Mouse (Mus musculus) gastrocnemius, postnatal 36 days (tissue): ENCODE results near the gene Dnajc24. TPM values are rescaled to one million over a fixed set of nuclear protein-coding genes. Genes with fewer than 3 reads are reported as not detected.

Experiments
- DNase-seq, 2 experiments: peaks; one replicate each; pipeline ENCODE4 v3.0.0; 2022
- intact Hi-C: fragments of 180-260 bp; cut with DNase I; formaldehyde crosslinking; loops from one replicate; pipeline ENCODE4 v1.15.1; 2025
- long read RNA-seq, 2 experiments: library from polyadenylated mRNA; stranded (forward); transcript quantifications; one replicate each; pipeline ENCODE4 v2.0.0; 2021
- total RNA-seq, 2 experiments: library from RNA; stranded (reverse); gene quantifications; 2 replicates each; pipeline ENCODE4 v1.2.3; 2021

The Dnajc24 gene
- total RNA-seq = 1 to 10 TPM; 4.4 to 6.0 TPM
- long read RNA-seq, experiment 1, transcript Dnajc24-201 (5 exons, 1,197 nt) = major isoform, 5 of 10 reads
- long read RNA-seq, experiment 1, partial matches to known transcripts = 0 of 10 reads
- long read RNA-seq, experiment 1, other reads (novel, unspliced or antisense) = 3 of 10 reads
- long read RNA-seq, experiment 2, transcript Dnajc24-201 (5 exons, 1,197 nt) = major isoform, 6 of 10 reads
- long read RNA-seq, experiment 2, partial matches to known transcripts = 1 of 10 reads
- long read RNA-seq, experiment 2, other reads (novel, unspliced or antisense) = 1 of 10 reads

DNA sequence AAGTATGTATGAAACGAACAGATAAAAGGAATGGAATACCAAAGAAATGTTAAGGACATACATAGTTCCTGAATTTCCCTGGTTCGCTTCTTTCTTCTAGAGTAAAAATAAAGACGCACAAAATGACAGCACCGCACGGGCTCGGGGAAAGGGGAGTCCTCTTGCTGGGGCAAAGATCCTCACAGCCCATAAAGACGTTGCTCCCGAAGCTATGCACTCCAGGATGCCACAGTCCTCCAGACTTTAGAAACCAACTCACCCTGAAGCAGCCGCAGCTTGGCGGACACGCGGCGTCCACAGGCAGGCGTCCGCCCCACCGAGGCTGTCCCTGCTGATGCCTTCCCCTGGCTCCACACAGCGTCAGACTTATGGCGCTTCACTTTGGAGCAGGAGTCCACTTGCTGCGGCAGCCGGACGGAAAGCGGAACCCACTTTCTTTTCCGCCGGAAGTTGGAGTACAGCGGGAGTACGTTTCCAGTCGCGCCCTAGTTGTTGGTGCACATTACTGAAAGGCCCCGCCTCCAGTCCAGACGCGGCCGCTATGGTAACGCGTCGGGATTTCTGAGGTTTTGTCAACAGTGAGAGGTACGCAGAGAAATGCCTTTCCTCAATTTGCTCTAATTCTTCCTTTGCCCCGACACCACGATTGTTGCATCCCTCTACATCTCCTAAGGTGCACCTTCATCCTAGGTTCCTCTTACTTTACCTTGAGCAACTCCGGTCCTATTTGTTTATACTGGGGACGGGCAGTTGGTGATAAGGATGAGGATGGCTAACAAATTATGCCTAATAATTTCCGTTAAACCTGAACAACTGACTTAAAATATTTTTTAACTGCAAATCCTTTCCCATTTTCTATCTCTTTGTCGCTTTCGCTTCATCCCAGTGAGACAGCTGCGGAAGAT, at the start of gene Dnajc24:
TSS of gene Dnajc24 (minus strand) at position 715 of the 905 bp plus-strand sequence.
- peak; percentile 78 to 86 for DNase-seq
- intact Hi-C loops = loop anchor here (10.0 kb wide), 1 partner anchor 328 kb away; no protein-coding TSS in a partner anchor

DNA sequence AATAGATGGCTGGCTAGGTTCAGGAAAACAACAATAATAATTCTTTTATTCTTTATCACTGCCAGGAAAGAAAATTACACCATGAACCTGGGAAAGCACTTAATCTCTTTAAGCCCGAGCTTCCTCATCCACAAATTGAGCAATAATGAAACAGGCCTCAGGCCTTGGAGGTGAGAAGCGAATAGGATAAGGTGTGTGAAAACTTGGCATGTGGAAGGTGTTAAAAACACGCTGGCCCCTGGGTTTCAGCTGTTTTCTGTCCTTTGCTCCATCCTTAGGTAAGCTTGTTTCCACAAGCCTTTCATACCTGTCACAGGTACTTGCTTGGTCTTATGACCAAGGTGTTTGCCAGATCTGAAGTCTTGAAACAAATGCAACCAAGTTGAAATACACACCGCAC, 43.3 kb upstream of the Dnajc24 start:
- DNase-seq = no peak
- intact Hi-C loops = no loop called here

DNA sequence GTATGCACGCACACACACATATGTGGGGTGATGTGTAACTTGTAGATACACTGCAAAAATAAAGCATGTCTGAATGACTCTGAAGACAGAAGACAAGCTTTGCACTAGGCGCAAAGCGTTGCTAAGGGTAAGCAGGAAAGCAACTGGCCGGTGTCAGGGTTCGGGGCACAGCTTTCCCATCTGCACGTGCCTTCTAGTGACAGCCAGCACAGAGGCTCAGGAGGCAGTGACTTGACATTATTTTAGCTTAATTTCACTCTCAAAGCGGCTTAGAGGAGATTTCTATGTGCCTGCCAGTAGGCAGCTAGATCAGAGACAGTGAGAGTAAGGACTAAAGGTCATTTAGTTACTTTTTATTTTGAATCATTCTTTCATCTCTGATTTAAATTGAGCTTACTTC, 39.1 kb upstream of the Dnajc24 start:
- no peak for DNase-seq
- intact Hi-C loops = no loop called here

DNA sequence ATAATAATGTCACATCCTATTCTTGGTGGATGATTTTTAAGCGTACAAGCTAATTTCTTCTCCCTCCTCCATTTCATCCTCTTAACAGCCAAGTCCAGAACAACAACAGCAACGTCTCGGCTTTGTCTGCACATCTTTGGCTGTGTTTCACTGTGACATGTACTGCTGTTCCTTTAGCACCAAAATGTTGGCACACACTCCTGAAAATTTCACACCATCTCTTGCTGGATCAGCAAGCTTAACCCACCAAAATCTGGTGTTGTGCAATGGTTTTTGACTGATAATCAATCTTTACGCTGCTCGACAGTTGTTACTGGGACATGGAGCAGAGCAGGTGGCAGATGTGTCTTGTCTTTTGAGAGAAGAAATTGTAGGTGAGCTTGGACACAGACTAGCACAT, 38.6 kb upstream of the Dnajc24 start:
- DNase-seq = no peak

DNA sequence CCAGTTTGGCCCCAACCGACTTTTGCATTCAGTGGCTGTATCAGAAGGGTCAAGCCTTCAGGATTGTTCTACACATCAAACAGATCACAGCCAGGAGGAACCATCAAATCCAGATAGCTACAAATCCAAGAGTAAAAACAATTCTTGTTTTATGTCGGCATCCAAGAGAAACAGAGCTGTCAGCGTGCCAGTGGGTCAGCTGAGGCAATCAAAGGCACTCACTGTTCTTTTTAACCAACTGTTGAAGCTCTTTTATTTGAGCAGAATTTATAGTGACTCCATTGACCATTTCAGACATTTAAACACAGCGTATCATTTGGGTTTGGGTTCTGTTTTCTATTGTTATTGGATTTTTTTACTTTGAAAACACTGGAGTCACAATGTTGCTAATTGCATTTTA, 34.9 kb upstream of the Dnajc24 start:
- intact Hi-C loops = no loop called here
- DNase-seq = no peak

More for the DNA sequence above, 38.6 kb upstream of the Dnajc24 start:
- intact Hi-C loops = no loop called here

DNA sequence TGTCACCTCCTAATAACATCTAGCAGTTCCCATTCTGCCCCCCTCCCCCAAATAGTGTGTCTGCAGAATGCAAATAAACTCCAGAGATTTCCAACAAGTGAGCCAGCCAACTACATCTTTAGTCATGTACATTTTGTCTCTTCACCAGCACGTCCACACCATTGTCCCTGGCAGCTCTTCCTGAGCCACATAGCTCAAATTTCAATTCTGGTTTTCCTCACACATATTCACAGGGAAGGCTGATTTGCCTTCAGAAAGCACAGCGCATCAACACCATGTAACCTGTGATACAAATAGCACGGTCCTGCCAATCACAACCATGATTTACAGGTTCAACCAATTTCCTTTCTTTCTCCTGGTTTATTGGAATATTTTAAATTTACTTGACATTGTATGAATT, 21.5 kb upstream of the Dnajc24 start:
- intact Hi-C loops = no loop called here
- no peak for DNase-seq

DNA sequence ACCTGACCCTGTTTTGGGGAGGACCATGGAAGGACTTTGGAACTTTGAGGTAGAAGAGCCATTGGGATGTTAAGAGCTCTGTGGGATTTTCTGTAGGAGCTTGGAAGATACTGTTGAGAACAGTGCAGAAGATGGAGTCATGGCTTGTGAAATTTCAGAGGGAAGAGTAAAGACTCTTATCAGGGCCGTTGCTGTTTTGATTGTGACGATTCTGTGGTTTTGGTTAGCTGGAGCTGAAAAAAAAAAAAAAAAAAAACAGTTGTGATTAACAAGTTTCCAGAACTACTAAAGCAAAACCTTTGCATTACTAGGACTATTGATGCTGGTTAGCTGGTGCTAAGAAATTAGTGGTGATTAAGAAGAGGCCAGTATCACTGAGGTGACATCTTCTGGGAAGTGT, 5.1 kb upstream of the Dnajc24 start:
- intact Hi-C loops = loop anchor here (10.0 kb wide), 1 partner anchor 334 kb away; no protein-coding TSS in a partner anchor
- no peak for DNase-seq

DNA sequence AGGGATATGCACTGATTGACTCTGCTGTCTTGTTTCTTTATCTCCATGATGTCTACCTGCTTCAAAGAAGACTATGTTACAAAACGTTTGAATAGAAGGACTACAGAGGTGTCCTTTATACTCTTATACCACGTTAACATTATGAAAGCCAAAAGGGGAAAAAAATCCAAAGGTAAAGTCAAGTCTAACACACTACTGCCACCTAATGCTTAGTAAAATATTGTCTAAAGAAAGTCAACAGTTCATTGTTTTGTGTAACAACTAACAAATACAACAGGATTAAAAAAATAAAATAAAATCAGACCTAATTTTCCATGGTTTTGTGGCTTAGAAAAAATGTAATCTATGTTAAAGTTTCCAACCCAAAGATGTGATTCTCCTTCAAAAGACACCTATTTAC, 15.3 kb downstream of the Dnajc24 start:
- intact Hi-C loops = no loop called here
- DNase-seq = no peak

DNA sequence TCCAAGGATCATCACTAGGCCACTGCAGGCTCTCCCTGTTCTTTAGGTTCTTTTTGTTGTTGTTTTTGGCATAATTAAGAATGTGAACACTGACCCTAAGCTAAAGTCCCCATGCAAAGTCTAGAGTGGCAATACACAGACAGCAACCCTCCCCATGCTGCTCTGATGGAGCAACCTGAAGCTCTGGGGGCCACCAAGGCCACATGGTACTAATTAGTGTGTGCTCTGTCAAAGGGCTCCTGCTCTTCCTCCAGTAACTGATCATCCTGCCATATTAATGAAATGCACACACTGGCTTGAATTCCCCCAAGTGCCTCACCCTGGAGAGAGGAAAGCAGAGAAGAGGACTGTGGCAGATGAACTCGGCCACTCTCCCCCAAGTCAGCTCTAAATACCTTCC, 16.2 kb downstream of the Dnajc24 start:
- intact Hi-C loops = no loop called here
- no peak for DNase-seq

DNA sequence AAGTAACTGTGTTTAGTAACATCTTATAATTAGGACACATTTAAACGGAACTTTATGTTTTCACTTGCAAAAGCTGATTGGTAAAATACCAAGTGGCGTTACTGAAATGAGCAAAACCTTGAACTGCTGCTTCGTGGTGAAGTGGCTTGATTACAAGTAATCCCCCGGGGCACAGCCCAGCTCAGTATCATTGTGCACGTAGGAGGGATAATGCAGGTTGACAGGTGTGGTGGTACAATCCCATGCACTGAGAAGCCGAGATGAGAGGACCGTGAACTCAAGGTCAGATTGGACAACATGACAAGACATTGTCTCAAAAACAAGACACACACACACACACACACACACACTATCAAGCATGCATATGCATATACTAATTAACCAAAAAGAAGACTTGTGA, 18.1 kb downstream of the Dnajc24 start:
- intact Hi-C loops = no loop called here
- DNase-seq = no peak

DNA sequence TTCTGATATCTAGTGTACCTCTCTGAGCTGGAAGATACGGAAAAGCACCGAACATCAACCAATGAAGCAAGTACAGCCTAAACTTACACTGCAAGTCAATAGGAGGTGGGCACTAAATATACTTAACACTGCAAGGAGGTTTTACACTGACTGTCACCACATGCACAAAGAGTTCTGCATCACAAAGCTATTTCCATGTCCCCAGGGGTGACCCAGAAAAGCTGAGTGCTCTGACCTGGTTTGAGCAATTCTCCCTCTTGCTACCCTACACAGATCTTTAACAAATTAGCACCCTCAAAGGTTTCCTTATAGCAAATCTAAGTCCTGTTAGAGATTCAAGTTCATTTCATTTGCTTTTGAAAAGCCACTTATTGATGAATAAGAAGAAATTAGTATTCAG, 25.3 kb downstream of the Dnajc24 start:
- DNase-seq = no peak
- intact Hi-C loops = no loop called here

DNA sequence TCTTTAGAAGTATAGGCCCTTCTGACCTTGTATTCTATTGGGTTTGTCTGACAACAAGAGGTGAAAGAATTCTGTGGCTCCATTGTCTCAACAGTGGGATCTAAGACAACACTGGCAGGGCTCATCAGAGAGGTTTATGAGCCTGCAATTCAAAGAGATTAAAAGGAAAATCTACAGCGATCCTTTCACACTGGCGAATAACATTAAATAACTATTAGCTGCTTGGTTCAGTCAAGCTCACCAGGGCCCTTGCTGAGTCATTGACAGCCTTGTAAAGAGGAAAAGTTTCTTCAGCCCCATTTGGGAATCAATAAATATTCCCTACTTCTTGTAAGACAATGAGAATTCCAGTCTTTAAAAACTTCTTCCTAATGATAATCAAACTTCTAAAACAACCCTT, 29.4 kb downstream of the Dnajc24 start:
- intact Hi-C loops = no loop called here
- no peak for DNase-seq

DNA sequence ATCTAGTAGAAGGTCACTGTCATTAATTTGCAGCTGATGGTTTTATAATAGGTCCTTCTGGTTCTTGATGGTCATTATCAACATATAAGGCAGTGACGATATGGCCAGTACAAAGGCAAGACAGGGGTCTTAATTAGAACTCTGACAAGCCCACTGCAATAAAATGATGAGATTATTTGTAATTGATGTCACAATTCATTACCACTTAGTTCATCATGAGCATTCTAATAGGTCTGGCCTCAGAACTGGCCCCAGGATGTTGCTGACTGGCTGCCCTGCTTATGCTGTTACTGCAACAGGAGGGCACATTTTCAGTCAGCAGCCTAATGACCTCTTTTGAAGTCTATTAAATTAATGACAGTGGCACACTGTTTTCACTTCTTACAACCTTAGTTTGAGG, 39.9 kb downstream of the Dnajc24 start:
- intact Hi-C loops = no loop called here
- no peak for DNase-seq

DNA sequence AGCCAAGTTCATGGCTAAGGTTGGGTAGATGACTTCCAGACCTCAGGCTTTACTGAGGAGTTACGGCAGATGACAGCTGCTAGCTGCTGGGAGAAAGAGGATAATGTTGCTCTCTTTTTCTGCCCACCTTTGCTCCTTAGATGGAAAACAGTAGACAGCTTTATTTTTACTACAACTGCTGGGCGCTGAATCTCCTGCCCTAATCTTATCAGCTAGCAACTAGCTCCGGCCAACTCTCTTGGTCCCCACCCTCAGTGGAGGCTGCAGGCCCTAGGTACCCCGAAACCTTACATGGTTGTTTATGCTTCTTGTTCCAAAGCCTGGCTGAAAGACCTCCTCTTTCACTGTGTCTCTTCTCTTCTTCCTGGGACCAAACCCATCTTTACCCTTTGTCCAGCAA, 49.5 kb downstream of the Dnajc24 start:
- intact Hi-C loops = no loop called here
- no peak for DNase-seq

DNA sequence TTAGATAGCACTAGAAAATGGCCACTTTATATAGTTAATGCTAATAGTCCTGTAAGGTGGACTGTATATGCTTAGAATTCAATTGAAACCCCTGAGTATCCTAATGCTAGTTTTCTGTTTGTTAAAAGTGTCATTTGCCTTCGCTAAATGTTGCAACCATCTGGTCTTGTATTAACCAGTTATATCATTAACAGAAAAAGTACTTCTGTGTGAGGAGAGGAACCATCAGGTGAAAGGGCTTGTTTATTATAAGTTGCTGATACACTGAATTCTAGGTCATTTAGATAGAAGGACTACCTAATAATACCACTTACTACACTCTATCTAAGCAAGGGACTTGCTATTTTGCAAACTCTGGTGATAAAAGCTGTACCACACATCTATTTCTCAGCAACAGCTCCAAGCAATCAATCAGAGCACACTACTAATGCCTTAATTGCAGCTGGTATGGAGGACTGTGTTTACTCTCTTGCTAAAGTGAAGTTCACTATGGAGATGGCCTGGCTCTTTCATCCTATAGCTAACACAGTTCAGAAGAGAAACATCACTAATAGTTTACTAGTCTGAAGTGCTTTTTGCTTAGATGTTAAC, 51.9 kb downstream of the Dnajc24 start:
- DNase-seq = no peak
- intact Hi-C loops = no loop called here

DNA sequence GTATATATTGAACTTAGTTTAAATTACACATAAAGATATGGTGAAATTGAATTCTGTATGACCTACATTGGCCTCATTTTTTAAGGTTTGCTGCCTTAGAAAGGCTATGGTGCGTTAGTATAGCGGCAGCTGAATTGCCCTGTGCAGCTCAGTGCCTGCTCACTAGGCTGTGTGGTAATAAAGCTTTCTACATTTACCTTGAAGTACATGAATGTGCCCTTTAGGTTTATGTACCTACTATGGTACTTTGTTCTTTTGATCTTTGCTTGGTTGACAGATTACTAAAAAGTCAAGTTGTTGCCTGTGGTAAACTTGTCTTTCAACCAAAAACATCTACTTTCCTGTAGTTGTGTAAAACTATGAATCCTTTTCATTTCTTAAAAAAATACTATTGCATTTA, 53.2 kb downstream of the Dnajc24 start:
- intact Hi-C loops = no loop called here
- no peak for DNase-seq

DNA sequence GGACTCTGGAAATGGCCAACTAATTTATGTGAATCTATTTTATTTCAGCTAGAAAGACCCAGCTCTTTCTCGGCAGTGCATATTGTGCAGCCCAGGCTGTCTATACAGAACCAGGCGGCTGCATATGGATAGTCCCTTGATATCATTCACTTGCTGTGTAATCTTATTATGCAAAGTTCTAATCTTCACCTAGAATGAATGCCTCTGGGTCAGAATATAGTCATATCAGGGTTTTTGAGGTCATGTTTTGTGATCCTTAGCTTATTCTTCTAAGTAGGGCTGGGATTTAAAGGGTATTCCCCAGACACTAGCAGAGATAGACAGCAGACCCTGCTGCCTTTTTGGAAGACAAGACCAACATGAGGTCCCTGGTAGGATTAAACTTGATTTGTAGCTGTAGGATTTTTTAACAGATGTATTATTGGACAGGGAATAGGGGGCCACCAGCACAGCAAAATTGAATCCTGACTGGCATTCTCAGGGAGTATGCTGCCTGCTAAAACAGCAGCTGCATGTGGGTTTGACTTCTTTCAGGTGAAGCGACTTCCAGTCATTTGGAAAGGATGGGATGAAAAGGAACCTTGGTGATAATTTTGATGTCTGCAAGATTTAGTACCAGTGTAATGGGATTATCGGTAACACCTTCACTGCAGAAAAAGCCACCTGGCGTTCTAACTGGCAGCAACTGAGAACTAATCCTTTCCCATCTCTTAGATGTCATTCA, 85.6 kb downstream of the Dnajc24 start:
- DNase-seq = no peak
- intact Hi-C loops = no loop called here
